Mouse (Mus musculus) lung, adult 2 months (tissue): ENCODE data around the gene Gm21981.
A peak's percentile ranks its signal among the peaks of the same experiment; 100 is the strongest.

Experiments
- CTCF ChIP-seq: fragments of 200-500 bp; IDR thresholded peaks from 2 replicates; pipeline ENCODE4 v1.5.1; 2011; ENCODE audit warnings: mild to moderate bottlenecking, low read length, control low read depth; ENCODE audit not compliant: insufficient read depth
- POLR2A ChIP-seq: fragments of 200-500 bp; IDR thresholded peaks from 2 replicates; pipeline ENCODE4 v1.6.1; 2011; ENCODE audit warnings: low read depth, mild to moderate bottlenecking, control low read depth, low read length, borderline replicate concordance; ENCODE audit errors: extremely low read depth

DNA sequence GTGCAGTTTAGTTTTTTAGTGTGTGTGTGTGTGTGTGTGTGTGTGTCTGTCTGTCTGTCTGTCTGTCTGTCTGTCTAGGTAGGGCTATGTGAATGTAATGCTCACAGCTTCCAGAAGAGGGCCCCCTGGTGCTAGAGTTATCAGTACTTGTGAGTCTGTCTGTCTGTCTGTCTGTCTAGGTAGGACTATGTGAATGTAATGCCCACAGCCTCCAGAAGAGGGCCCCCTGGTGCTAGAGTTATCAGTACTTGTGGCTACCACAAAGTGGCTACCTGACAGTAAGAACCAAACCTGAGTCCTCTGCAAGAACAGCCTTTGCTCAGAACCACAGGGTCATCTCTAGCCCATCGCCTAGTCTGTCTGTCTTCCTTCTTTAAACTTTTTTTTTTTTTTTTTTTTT, 47.6 kb downstream of the Gm21981 start:
- TF ChIP-seq CTCF (peak; percentile 36; the same call in 1 of the 2 replicates), POLR2A (no peak)
